Mouse (Mus musculus): ENCODE data around the gene Cep95. TPM values are rescaled to one million over a fixed set of nuclear protein-coding genes. Genes with fewer than 3 reads are reported as not detected.
"Not testable (repeated sequence)": the region's sequence is repeated elsewhere in the genome, so short reads cannot be mapped to it uniquely, and the experiment has no call there.

Cep95 gene
- total RNA-seq, 4 experiments from 2014 or later: 9.8 to 11.4 (median 10.5) TPM

GRCm38 (mm10) chr11:106776960-106777359, 12.1 kb upstream of the Cep95 start:
- no peak for DNase-seq (ENCODE audit: low spot score in 2 of 2)

GRCm38 (mm10) chr11:106777395-106777794, 11.7 kb upstream of the Cep95 start:
- DNase-seq (ENCODE audit: low spot score in 2 of 2): no peak

GRCm38 (mm10) chr11:106778132-106778531, 10.9 kb upstream of the Cep95 start:
- no peak for DNase-seq (ENCODE audit: low spot score in 2 of 2)

GRCm38 (mm10) chr11:106778589-106779387, 10.3 kb upstream of the Cep95 start:
- DNase-seq (ENCODE audit: low spot score in 2 of 2): no peak

GRCm38 (mm10) chr11:106779388-106780088, 9.5 kb upstream of the Cep95 start, which contains the start of gene Polg2:
TSS of gene Polg2 (minus strand) at chr11:106779537.
- peak; percentile 89 to 92 for DNase-seq (ENCODE audit: low spot score in 2 of 2)

- no peak for DNase-seq (ENCODE audit: low spot score in 2 of 2)
Measured at GRCm38 (mm10) chr11:106780089-106780425, 9.0 kb upstream of the Cep95 start.

- DNase-seq (ENCODE audit: low spot score in 2 of 2): no peak
Measured at GRCm38 (mm10) chr11:106780590-106781220, 8.3 kb upstream of the Cep95 start.

- not testable (repeated sequence) for DNase-seq (ENCODE audit: low spot score in 2 of 2)
Measured at GRCm38 (mm10) chr11:106782271-106782670, 6.8 kb upstream of the Cep95 start.

GRCm38 (mm10) chr11:106782841-106783764, 5.9 kb upstream of the Cep95 start:
- DNase-seq (ENCODE audit: low spot score in 2 of 2): no peak

GRCm38 (mm10) chr11:106784476-106784875, 4.6 kb upstream of the Cep95 start:
- no peak for DNase-seq (ENCODE audit: low spot score in 2 of 2)

GRCm38 (mm10) chr11:106785043-106785442, 4.0 kb upstream of the Cep95 start:
- DNase-seq (ENCODE audit: low spot score in 2 of 2): no peak

GRCm38 (mm10) chr11:106787131-106788025, 1.7 kb upstream of the Cep95 start:
- peak; percentile 75 to 84 for DNase-seq (ENCODE audit: low spot score in 2 of 2)

GRCm38 (mm10) chr11:106788026-106788774, 852 bp upstream of the Cep95 start:
- peak; percentile 95 to 99 for DNase-seq (ENCODE audit: low spot score in 2 of 2)

- DNase-seq (ENCODE audit: low spot score in 2 of 2): no peak
Measured at GRCm38 (mm10) chr11:106789649-106790048, 597 bp downstream of the Cep95 start.

- no peak for DNase-seq (ENCODE audit: low spot score in 2 of 2)
Measured at GRCm38 (mm10) chr11:106793846-106794245, 4.8 kb downstream of the Cep95 start.

GRCm38 (mm10) chr11:106795679-106796078, 6.6 kb downstream of the Cep95 start:
- DNase-seq (ENCODE audit: low spot score in 2 of 2): no peak

- no peak for DNase-seq (ENCODE audit: low spot score in 2 of 2)
Measured at GRCm38 (mm10) chr11:106802069-106802627, 13.1 kb downstream of the Cep95 start.

- not testable (repeated sequence) for DNase-seq (ENCODE audit: low spot score in 2 of 2)
Measured at GRCm38 (mm10) chr11:106807442-106807841, 18.4 kb downstream of the Cep95 start.

Measured in left cerebral cortex, adult 8-10 months (tissue).